Mouse (Mus musculus) spleen, postnatal 10 days (tissue): ENCODE results near the gene Ell2.
"Not testable (repeated sequence)": the region's sequence is repeated elsewhere in the genome, so short reads cannot be mapped to it uniquely, and the experiment has no call there.

ENCODE experiments used
- DNase-seq, 2 experiments: peaks; one replicate each; pipeline ENCODE4 v3.0.0; 2021 to 2022; ENCODE audit warnings: low spot score in 2 of 2

Ell2 gene

GRCm38 (mm10) chr13:75706457-75706856 lies at the start of gene Ell2:
Ell2 (plus strand) TSS chr13:75706757.
- DNase-seq, result no peak

GRCm38 (mm10) chr13:75685438-75685837 lies 21.1 kb upstream of the Ell2 start:
- DNase-seq, result no peak

- DNase-seq, result no peak
Observed at GRCm38 (mm10) chr13:75686995-75687394, 19.6 kb upstream of the Ell2 start.

GRCm38 (mm10) chr13:75691625-75692024 lies 14.9 kb upstream of the Ell2 start:
- DNase-seq, result no peak

GRCm38 (mm10) chr13:75693081-75693480 lies 13.5 kb upstream of the Ell2 start:
- no peak for DNase-seq

- no peak for DNase-seq
Observed at GRCm38 (mm10) chr13:75702814-75703213, 3.7 kb upstream of the Ell2 start.

GRCm38 (mm10) chr13:75706882-75707816 lies 592 bp downstream of the Ell2 start:
- peak; percentile 91 to 98 for DNase-seq

GRCm38 (mm10) chr13:75707821-75708636 lies 1.5 kb downstream of the Ell2 start:
- DNase-seq, result peak; percentile 72 to 78

- no peak for DNase-seq
Observed at GRCm38 (mm10) chr13:75708637-75709002, 2.1 kb downstream of the Ell2 start.

GRCm38 (mm10) chr13:75709026-75709778 lies 2.6 kb downstream of the Ell2 start:
- DNase-seq, result peak in 1 of 2 experiments; percentile 40

GRCm38 (mm10) chr13:75710152-75710551 lies 3.6 kb downstream of the Ell2 start:
- no peak for DNase-seq

- DNase-seq, result not testable (repeated sequence)
Observed at GRCm38 (mm10) chr13:75711517-75711916, 5.0 kb downstream of the Ell2 start.

- DNase-seq, result not testable (repeated sequence)
Observed at GRCm38 (mm10) chr13:75712544-75712943, 6.0 kb downstream of the Ell2 start.

GRCm38 (mm10) chr13:75714407-75714806 lies 7.8 kb downstream of the Ell2 start:
- DNase-seq, result no peak

- no peak for DNase-seq
Observed at GRCm38 (mm10) chr13:75717638-75718302, 11.2 kb downstream of the Ell2 start.

- DNase-seq, result no peak
Observed at GRCm38 (mm10) chr13:75718376-75718775, 11.8 kb downstream of the Ell2 start.

- no peak for DNase-seq
Observed at GRCm38 (mm10) chr13:75719645-75720044, 13.1 kb downstream of the Ell2 start.

- no peak for DNase-seq
Observed at GRCm38 (mm10) chr13:75726569-75727373, 20.2 kb downstream of the Ell2 start.

GRCm38 (mm10) chr13:75727932-75728331 lies 21.4 kb downstream of the Ell2 start:
- DNase-seq, result no peak

GRCm38 (mm10) chr13:75729834-75730233 lies 23.3 kb downstream of the Ell2 start:
- DNase-seq, result no peak
